Mouse (Mus musculus) forebrain, embryonic 16.5 days (tissue): ENCODE data around the gene Rassf3. TPM values are rescaled to one million over a fixed set of nuclear protein-coding genes. Genes with fewer than 3 reads are reported as not detected.
A peak's percentile ranks its signal among the peaks of the same experiment; 100 is the strongest.

Experiments used
- ATAC-seq: fragments of 200-750 bp; cut with Nextera tagmentation; 2 replicates; pipeline ENCODE4 v1.8.0; 2017; ENCODE audit warnings: mild to moderate bottlenecking, moderate library complexity
- H3K27ac ChIP-seq: fragments of 300-500 bp; sonication (generic); 2 replicates; pipeline ENCODE4 v1.5.1; 2014; ENCODE audit warnings: low read length, control low read depth
- H3K27me3 ChIP-seq: fragments of 300-500 bp; sonication (generic); replicated peaks from 2 replicates; pipeline ENCODE4 v1.6.1; 2014; ENCODE audit warnings: low read length; ENCODE audit not compliant: control insufficient read depth, insufficient read depth
- H3K36me3 ChIP-seq: fragments of 300-500 bp; sonication (generic); 2 replicates; pipeline ENCODE4 v1.6.1; 2014; ENCODE audit not compliant: control insufficient read depth, insufficient read depth
- H3K4me1 ChIP-seq: fragments of 300-500 bp; sonication (generic); replicated peaks from 2 replicates; pipeline ENCODE4 v1.6.1; 2014; ENCODE audit warnings: low read length; ENCODE audit not compliant: control insufficient read depth, insufficient read depth
- H3K4me2 ChIP-seq: fragments of 300-500 bp; sonication (generic); 2 replicates; pipeline ENCODE4 v1.6.1; 2014; ENCODE audit warnings: mild to moderate bottlenecking, low read length, control low read depth
- H3K4me3 ChIP-seq: fragments of 300-500 bp; sonication (generic); replicated peaks from 2 replicates; pipeline ENCODE4 v1.5.1; 2014; ENCODE audit warnings: mild to moderate bottlenecking, low read length, control low read depth
- H3K9ac ChIP-seq: fragments of 300-500 bp; sonication (generic); replicated peaks from 2 replicates; pipeline ENCODE4 v1.6.1; 2014; ENCODE audit warnings: low read depth, low read length, control low read depth
- H3K9me3 ChIP-seq: fragments of 300-500 bp; sonication (generic); 2 replicates; pipeline ENCODE4 v1.6.1; 2016; ENCODE audit warnings: low read length; ENCODE audit not compliant: control insufficient read depth
- WGBS: fragments of 180-500 bp; shearing (Covaris S2); extraction: QIAGEN DNeasy Blood & Tissue Kit; methylation state at CpG from one replicate; pipeline ENCODE4 v1.1.7; 2014; 5-methylcytosine and 5-hydroxymethylcytosine counted together
- polyA plus RNA-seq: library from polyadenylated mRNA; unstranded; fragments of >200 nt; fragmentation: Nextera tagmentation; extraction: Ambion mirVana; gene quantifications from 2 replicates; pipeline ENCODE4 v1.2.1, GENCODE M21; 2015

Gene Rassf3
- polyA plus RNA-seq, 1 experiment from 2014 or later = 4.1 TPM

GRCm38 (mm10) chr10:121468261-121468660, 7.9 kb downstream of the Rassf3 start:
- H3K36me3 ChIP-seq = no peaks in the 10 kb centered on the region
- H3K4me1 ChIP-seq = peaks cover 12% of the 10 kb centered on the region
- H3K9me3 ChIP-seq = no peaks in the 10 kb centered on the region
- no peak for ATAC-seq
- WGBS = 90% methylated on average over 5 of the region's 5 CpGs
- no peak overlapping the region for H3K9ac ChIP-seq
- no peaks in the 10 kb centered on the region for H3K27me3 ChIP-seq
- no peak overlapping the region for H3K27ac ChIP-seq
- no peak overlapping the region for H3K4me3 ChIP-seq
- H3K4me2 ChIP-seq = no peak overlapping the region

GRCm38 (mm10) chr10:121467792-121468191, 8.4 kb downstream of the Rassf3 start:
- WGBS = 53% methylated on average over 8 of the region's 8 CpGs
- Histone ChIP-seq H3K9me3 (no peaks in the 10 kb centered on the region), H3K4me2 (no peak overlapping the region), H3K27me3 (no peaks in the 10 kb centered on the region), H3K36me3 (no peaks in the 10 kb centered on the region), H3K4me3 (no peak overlapping the region), H3K9ac (no peak overlapping the region), H3K4me1 (peaks cover 12% of the 10 kb centered on the region), H3K27ac (no peak overlapping the region)
- ATAC-seq = no peak

GRCm38 (mm10) chr10:121467016-121467415, 9.1 kb downstream of the Rassf3 start:
- Histone ChIP-seq H3K4me2 (no peak overlapping the region), H3K36me3 (no peaks in the 10 kb centered on the region), H3K9me3 (no peaks in the 10 kb centered on the region), H3K9ac (no peak overlapping the region), H3K4me3 (no peak overlapping the region), H3K27me3 (no peaks in the 10 kb centered on the region), H3K4me1 (peaks cover 13% of the 10 kb centered on the region), H3K27ac (no peak overlapping the region)
- whole genome bisulfite sequencing = 47% methylated on average over 13 of the region's 13 CpGs
- peak; percentile 41 for ATAC-seq

DNA sequence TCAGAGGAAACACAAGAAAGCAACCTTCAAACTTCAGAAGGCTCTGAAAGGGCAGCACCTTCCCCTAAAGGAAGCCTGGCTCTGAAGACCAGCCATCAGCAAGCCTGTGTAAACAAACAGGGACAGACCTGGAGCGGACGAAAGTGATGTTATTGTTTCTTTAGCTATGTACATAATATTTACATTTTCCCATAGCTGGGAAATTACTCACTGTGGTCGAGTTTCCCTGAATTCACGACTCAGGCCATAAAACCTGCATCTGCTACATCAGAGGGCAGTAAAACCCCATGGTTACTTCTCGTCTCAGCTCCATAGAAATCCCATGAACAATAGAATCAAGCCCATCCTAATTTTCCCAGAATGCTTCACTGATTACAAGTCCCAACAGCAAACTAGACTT, 11.1 kb downstream of the Rassf3 start:
- no peaks in the 10 kb centered on the region for H3K9me3 ChIP-seq
- no peak for ATAC-seq
- H3K36me3 ChIP-seq = no peaks in the 10 kb centered on the region
- no peak overlapping the region for H3K4me2 ChIP-seq
- no peaks in the 10 kb centered on the region for H3K27me3 ChIP-seq
- H3K27ac ChIP-seq = no peak overlapping the region
- H3K4me1 ChIP-seq = peaks cover 13% of the 10 kb centered on the region
- H3K4me3 ChIP-seq = no peak overlapping the region
- H3K9ac ChIP-seq = no peak overlapping the region
- 56% methylated on average over 5 of the region's 5 CpGs for WGBS

- Histone ChIP-seq H3K27ac (no peak overlapping the region), H3K4me3 (no peak overlapping the region), H3K27me3 (no peaks in the 10 kb centered on the region), H3K36me3 (no peaks in the 10 kb centered on the region), H3K9ac (no peak overlapping the region), H3K4me1 (peaks cover 20% of the 10 kb centered on the region), H3K4me2 (peak overlapping the region; percentile 40; the same call in 1 of the 2 replicates), H3K9me3 (no peaks in the 10 kb centered on the region)
- ATAC-seq = no peak
- WGBS = 58% methylated on average over 24 of the region's 24 CpGs
These were observed 13.8 kb downstream of the Rassf3 start for GRCm38 (mm10) chr10:121462162-121462881.

DNA sequence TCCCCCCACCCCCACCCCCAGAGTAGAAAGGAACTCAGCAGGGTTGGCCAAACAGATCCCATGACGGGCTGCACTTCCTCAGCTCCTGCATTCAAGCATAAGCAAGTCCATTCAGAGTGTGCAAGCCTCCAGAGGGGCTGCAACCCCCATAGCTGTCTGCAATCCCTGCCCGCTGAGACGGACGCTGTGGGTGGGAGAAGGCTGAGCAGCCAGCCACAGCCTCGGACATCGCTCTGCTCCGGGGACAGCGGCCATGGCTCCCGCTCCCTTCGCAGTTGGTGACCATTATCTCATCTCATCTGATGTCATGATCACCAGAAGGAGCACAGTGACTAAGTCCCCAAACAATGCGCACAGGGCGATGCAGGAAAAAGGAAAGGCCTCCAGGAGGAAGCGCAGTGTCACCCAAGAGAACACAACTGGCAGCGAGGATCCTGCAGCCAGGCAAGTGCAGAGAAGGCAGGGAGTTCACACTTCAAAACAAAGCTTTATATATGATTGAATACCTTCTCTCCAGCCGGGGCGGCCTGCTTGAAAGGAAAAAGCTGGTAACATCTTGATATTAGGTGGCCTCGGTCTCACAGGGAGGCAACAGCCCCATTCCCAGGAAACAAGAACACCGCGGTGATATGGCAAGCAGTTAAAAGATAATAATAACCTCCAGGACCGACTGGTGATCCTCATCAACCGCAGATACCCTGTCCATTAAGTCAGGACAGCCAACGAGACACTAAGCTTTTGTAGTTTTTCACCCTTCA, 14.6 kb downstream of the Rassf3 start:
- peak overlapping the region; percentile 4; the same call in 1 of the 2 replicates for H3K4me3 ChIP-seq
- peaks cover 20% of the 10 kb centered on the region for H3K4me1 ChIP-seq
- peak; percentile 53; the same call in 1 of the 2 replicates for ATAC-seq
- H3K9me3 ChIP-seq = no peaks in the 10 kb centered on the region
- no peak overlapping the region for H3K27ac ChIP-seq
- H3K27me3 ChIP-seq = no peaks in the 10 kb centered on the region
- no peaks in the 10 kb centered on the region for H3K36me3 ChIP-seq
- peak overlapping the region; percentile 40 for H3K4me2 ChIP-seq
- 8% methylated on average over 22 of the region's 22 CpGs for WGBS
- H3K9ac ChIP-seq = no peak overlapping the region

DNA sequence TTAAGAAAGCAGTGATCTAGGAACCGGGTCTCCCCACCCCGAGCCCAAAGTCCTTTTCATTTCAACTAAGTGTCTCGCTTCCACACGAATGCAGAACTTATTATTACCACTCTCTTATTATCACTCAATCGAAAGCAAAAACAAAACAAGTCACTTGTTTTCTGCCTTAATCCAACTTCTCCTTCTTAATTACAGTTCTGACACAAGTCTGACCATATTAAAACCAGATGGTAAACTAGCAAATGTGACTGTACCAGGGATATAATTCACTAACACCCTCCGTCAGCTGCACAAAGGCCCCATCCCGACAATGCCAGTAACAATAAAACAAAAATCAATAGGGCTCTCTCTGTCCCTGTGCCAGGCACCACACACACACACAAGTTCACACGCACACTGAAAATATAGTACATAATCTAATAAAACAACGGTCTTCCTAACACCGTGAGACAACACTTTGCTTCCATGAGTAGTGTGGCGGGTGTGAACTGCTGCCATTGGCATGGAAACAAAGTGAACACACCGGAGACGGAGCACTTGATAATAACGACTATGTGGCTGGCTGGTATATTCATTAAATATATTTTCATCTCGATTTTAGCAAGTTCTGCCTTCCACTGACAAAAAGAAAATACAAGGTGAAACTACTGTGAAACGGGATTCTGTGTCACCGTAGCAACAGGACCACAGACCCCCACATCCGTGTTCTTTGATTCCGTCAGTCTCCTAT, 16.9 kb downstream of the Rassf3 start:
- Histone ChIP-seq H3K36me3 (no peaks in the 10 kb centered on the region), H3K9ac (no peak overlapping the region), H3K27ac (no peak overlapping the region; the same call in 1 of the 2 replicates), H3K27me3 (no peaks in the 10 kb centered on the region), H3K4me2 (peak overlapping the region; percentile 11), H3K4me3 (no peak overlapping the region), H3K9me3 (no peaks in the 10 kb centered on the region), H3K4me1 (peaks cover 20% of the 10 kb centered on the region)
- WGBS = 27% methylated on average over 19 of the region's 19 CpGs
- ATAC-seq = 0 out of 2 replicates have a peak, but pooled peaks have one; percentile 52

DNA sequence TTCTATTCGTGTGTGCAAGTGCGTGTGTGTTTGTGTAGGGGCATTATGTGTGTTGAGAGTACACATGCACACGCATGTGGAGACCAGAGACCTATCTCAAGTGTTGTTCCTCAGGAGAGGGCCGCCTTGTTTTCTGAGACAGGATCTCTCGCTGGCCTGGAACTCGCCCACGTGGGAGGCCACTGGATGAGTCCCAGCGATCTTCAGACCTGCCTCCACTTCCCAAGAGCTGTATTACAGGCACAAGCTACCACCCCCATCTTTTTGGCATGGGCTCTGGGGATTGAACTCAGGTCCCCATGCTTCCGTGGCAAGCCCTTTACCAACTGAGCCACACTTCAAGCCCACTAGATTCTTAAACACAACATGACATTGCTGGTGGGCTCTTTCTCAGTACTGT, 17.7 kb downstream of the Rassf3 start:
- 86% methylated on average over 9 of the region's 9 CpGs for WGBS
- peaks cover 20% of the 10 kb centered on the region for H3K4me1 ChIP-seq
- no peak for ATAC-seq
- no peaks in the 10 kb centered on the region for H3K36me3 ChIP-seq
- no peak overlapping the region for H3K4me2 ChIP-seq
- H3K4me3 ChIP-seq = no peak overlapping the region
- no peak overlapping the region for H3K9ac ChIP-seq
- no peak overlapping the region for H3K27ac ChIP-seq
- no peaks in the 10 kb centered on the region for H3K27me3 ChIP-seq
- no peaks in the 10 kb centered on the region for H3K9me3 ChIP-seq

DNA sequence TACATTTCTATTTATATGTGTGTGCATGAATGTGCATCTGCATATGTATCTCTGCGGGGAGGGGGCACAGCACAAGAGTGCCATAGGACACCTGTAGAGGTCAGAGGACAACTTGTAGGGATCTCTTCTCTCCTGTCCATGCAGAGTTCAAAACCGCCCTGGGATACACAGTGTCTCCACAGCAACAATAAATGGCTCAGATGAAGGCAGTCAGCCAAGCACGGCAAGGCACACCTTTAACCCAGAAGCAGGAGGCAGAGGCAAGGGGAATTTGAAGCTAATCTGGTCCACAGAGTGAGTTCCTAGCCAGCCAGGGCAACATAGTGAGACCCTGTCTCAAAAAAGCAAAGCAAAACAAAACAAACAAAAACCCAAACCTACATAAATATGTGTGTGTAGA, 18.8 kb downstream of the Rassf3 start:
- Histone ChIP-seq H3K4me3 (no peak overlapping the region), H3K27me3 (no peaks in the 10 kb centered on the region), H3K9ac (no peak overlapping the region), H3K36me3 (no peaks in the 10 kb centered on the region), H3K9me3 (no peaks in the 10 kb centered on the region), H3K4me1 (peaks cover 20% of the 10 kb centered on the region), H3K27ac (no peak overlapping the region), H3K4me2 (no peak overlapping the region)
- WGBS = 83% methylated on average over 3 of the region's 3 CpGs
- ATAC-seq = no peak
